Mouse (Mus musculus): ENCODE results near the gene Tmc8.
"Not testable (repeated sequence)": the region's sequence is repeated elsewhere in the genome, so short reads cannot be mapped to it uniquely, and the experiment has no call there.

Gene Tmc8

DNA sequence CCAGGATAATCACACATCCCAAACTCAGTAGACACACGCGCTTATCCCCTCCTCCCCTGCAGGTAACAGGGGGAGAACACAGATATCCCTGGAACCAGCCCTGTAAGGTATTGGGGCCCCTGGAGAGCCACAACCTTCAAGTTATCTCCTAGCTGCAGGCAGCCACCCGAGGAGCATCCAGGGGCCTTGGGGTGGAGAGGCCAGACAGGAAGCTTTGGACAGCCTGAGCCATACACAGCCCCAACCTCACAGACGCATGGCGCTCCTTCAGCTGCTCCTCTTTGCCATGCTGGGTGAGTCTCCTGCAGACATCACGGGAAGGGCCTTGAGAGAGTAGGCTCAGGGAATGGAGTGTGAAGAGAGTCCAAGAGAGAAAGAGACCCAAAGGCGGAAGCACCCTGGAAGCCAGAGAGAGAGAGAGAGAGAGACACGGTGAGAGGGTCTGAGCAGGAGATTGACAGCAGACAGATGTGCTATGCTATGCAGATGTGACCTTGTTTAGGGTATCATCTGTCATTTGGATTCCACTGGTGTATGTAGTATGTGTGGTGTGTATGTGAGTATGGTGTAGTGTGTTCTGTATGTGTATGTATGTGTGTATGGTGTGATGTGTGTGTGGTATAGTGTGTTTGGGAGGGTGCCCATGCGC, 15.8 kb downstream of the Tmc8 start, which contains the start of gene 6030468B19Rik:
6030468B19Rik (plus strand) TSS at position 150 of the 649 bp plus-strand sequence.
- DNase-seq (ENCODE audit: low spot score in 2 of 2), result no peak

DNA sequence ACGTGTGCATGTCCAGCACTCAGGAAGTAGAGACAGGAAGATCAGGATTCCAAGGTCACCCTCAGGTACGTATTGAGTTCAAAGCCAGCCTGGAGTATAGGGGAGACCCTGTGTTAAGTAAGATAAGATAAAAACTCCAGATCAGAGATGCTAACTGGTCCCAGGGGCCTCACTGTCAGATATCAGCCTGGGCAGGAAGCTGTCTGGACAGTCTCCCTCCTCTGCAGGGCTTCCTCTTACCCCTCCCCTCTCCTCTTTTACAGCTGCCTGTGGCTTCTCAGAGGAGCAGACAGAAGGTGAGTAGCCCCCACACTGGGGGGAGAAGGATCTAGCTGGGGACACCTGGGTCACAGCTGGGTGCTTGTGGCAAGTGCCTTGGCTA, 16.3 kb downstream of the Tmc8 start:
- no peak for DNase-seq (ENCODE audit: low spot score in 2 of 2)

GRCm38 (mm10) chr11:117799174-117799573, 17.3 kb downstream of the Tmc8 start:
- DNase-seq (ENCODE audit: low spot score in 2 of 2), result no peak

GRCm38 (mm10) chr11:117800038-117800437, 18.2 kb downstream of the Tmc8 start:
- no peak for DNase-seq (ENCODE audit: low spot score in 2 of 2)

GRCm38 (mm10) chr11:117801650-117802049, 19.8 kb downstream of the Tmc8 start:
- DNase-seq (ENCODE audit: low spot score in 2 of 2), result no peak

DNA sequence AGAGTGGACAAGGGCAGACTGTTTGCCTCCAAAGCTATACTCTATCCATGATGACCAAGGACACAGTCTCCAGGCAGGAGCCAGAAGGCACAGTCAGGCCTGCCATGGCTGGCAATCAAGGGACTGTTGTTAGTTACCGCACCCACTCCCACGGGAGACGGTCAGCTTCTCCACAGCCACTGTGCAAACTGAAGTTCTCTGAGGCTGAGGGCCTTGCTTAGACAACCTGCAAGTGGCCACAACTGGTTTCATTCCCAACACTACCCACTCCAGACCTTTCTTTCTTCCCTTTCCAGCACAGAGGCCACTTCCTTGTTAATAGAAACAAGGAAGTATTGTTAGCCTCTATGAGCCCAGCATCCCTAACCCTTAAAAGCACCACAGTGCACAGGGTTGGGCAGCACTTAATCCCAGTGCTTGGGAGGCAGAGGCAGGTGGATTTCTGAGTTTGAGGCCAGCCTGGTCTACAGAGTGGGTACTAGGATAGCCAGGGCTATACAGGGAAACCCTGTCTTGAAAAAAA, 21.4 kb downstream of the Tmc8 start:
- no peak for DNase-seq (ENCODE audit: low spot score in 2 of 2)

- no peak for DNase-seq (ENCODE audit: low spot score in 2 of 2)
Observed at GRCm38 (mm10) chr11:117806781-117807180, 24.9 kb downstream of the Tmc8 start.

GRCm38 (mm10) chr11:117809407-117810311, 27.8 kb downstream of the Tmc8 start, which contains the start of the genes Gm20708 and Syngr2:
Gene Gm20708 (plus strand): TSS chr11:117809668.
Gene Syngr2 (plus strand): TSS chr11:117809668.
- DNase-seq (ENCODE audit: low spot score in 2 of 2), result peak in 1 of 2 experiments; percentile 57

DNA sequence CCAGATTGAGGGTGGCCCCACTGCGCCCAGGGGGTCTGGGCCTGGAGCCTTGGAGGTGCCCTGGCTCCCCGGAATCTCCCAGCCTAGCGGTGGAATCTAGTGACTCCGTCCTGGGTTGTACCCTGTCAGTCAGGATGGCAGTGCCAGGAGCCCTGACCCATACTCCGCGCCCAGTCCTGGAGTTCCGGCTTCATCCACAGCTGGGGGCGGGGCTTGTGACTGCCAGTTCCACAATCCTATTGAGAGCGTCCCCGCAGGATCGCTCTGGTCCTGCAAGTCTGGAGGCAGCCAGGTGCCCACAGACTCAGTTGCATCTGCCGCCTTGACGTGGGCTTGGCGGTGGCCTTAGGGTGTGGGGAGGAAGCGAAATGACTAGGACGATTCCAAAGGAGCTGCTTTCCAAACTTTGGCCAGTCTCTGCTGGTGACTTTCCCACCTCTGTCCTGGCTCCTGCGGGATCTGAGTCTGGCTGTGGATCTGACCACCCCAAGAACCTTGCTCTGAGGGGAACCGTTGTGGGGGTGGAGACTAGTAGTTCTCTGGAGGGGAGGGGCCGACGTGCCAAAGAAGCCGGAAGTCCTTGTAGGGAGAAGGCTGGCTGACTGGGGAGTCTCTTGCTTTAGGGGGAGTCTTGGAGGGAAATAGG, 28.6 kb downstream of the Tmc8 start:
- DNase-seq (ENCODE audit: low spot score in 2 of 2), result peak; percentile 59 to 70

DNA sequence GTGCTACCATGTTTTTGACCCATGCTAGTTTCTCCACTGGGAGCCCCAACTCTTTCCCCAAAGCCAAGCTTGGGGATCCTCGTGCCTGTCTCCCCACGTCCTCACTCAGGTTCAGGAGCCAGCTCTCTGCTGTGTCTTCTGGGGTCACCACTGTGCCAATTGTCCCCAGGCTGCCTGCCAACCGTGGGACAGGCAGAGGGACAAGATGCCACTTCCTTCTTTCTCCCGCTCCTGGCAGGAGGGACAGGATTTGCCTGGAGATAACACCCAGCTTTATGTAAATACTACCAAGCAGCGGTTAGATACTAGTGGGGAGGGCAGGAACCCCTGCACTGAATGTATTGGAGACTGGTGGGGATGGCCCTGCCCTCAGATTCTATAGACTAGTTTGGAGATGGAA, 32.0 kb downstream of the Tmc8 start:
- DNase-seq (ENCODE audit: low spot score in 2 of 2), result no peak

GRCm38 (mm10) chr11:117814704-117815366, 33.0 kb downstream of the Tmc8 start:
- no peak for DNase-seq (ENCODE audit: low spot score in 2 of 2)

DNA sequence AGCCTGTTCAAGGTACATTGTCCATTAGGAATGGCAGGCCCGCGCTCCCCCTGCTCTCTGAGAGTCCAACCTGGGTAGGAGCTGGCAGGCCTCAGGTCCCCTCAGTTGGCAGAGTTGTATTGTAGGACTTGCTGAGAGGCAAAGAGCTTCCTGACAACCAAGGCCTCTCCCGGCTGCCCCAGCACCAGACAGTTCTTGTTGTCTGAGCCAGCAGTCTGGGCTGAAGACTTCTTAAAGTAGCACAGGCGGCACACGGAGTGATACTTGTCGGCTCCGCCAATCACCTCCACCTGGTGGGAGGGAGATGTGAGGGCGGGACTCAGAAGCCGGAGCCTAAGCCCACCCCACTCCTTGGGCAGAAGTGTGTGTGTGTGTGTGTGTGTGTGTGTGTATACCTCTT, 34.0 kb downstream of the Tmc8 start:
- DNase-seq (ENCODE audit: low spot score in 2 of 2), result not testable (repeated sequence)

DNA sequence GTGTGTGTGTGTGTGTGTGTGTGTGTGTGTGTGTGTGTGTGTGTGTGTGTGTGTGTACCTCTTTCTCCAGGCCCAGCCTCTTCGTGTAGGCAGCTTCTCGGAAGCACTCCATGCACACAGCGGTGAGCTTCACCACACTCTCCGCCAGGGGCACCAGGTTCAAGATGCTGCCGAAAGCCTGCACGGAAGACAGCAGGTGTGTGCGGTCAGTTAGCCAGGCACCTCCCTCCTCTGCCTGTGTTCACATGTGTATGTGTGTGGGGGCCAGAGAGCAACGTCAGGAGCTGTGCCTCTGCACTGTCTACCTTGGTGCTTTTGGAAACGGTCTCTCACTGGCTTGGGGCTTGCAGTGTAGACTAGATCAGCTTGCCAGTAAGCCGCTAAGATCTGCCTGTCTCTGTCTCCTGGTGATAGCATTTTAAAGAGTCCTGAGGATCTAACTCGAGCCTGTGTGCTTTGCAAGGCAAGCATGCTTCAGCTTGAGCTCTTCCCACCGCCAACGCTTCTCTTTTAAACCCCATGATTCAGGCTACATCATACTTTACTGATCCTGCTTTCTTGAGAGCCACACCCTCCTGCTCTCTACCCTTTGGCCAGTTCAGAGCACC, 34.6 kb downstream of the Tmc8 start:
- no peak for DNase-seq (ENCODE audit: low spot score in 2 of 2)

GRCm38 (mm10) chr11:117819095-117819494, 37.2 kb downstream of the Tmc8 start:
- DNase-seq (ENCODE audit: low spot score in 2 of 2), result no peak

DNA sequence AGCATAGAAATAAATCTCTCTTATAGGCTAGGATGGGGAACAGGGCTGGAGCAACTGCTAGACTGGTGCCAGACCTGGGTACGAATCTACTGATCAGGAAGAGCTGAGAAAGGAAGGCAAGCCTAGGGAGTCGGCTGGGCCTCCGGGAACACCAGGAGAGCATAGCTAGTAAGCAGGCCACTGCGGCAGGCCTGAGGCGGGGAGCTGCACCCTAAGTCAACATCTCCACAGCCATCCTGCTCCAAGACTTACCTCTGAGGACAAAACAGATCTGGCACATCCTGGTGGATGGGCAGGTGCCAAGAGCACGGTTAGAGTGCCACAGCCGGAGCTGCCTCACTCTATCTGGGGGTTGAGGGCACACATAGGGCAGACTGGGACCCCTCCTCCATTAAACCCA, 38.3 kb downstream of the Tmc8 start:
- DNase-seq (ENCODE audit: low spot score in 2 of 2), result no peak

DNA sequence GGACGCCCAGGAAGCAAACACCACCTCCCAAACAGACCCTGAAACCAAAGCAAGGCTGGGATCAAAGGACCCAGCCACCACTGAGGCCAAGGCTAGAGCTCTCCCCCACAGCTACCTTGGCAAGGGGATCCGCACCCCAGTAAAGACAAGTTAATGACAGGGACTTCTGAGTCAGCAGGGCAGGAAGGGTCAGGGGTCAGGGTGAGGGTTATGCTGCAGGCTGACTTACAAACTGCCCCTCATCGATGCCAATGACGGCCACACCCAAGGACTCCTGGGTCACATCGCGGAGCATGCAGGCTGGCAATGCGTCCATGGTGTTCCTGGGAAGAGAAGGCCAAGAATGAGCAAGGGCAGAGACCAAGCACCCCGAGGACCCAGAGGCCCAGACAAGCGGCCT, 40.0 kb downstream of the Tmc8 start:
- DNase-seq (ENCODE audit: low spot score in 2 of 2), result no peak

DNA sequence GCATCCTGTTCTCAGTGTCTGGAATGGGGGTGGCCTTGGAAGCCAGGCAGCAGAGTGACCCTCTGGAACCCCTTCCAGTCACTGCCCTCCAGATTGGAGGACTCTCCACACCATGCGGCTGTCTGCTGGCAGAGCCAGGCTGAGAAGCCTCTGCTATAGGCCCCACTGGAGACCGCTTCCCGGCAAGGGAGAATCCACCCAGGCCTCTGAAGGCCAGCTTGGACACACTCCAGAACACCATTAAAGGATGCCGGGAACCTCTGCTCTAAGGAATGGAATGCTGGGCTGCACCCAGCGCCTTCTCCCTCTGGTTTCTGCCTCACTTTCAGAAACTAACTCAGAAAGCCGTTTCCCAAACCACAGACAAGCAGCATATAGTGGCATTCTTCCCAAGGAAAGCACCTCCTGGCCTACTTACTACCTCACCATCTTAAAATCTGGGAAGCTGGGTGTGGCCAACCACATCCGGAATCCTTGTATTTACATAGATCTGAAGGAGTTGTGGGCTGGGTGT, 40.9 kb downstream of the Tmc8 start:
- DNase-seq (ENCODE audit: low spot score in 2 of 2), result no peak

DNA sequence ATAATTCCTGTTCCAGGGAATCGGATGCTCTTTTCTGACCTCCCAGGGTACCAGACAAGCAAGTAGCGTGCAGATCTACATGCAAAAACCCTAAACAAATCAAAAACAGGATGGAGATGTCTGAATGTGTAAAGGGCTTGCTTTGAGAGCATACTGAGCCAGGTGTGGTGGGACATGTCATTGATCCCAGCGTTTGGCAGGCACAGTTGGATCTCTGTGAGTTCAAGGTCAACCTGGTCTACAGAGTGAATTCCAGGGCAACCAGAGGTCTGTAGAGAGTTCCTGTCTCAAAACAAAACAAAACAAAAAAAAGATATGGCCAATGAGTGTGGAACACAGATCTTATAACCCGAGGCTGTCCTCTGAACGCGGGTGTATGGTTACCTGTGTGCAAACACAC, 41.5 kb downstream of the Tmc8 start:
- no peak for DNase-seq (ENCODE audit: low spot score in 2 of 2)

DNA sequence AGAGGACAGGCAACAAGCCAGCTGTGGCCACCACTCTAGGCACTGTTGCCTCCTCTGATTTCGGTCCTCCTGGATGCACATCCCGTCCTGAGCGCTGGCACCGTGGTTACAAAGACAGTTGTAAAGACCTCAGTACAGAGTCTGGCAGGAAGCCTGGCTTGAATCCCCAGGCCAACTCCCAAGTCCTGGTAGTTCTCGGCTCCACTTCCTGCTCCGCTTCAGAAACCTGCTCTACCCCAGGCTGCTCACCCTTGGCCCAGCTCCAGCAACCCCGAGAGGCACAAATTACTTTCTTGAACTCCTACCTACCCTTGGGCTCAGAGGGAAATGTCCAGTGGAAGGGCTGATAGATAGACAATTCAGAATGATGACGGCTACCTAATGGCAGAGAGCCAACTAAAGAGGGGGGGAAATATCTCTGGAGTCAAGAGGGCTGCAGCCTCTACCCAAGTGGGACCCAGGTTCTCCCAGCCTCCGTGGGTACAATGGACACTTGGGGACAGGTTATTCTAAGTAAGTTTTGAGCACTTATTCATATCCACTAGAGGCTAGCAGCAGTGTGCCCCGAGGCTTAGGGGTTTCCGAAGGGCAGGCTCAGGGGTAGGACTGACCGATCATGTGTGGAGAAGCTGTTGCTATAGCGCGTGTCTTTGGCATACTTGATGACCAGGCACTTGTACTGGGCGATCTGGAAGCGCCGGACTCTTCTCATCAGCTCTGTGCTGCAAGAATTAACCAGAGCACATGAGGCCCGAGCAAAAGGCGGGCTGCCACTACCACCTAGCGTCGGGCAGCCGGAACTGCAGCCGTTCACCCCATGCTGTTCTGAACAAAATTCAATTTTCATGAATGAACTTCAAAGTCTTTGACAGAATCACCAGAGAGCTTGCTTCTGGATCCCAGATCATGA, 42.4 kb downstream of the Tmc8 start:
- DNase-seq (ENCODE audit: low spot score in 2 of 2), result peak; percentile 62 to 83

Measured in cerebellum, postnatal 4 days (tissue).